Mouse (Mus musculus) midbrain, embryonic 14.5 days (tissue): ENCODE measurements around the gene Omp. TPM values are rescaled to one million over a fixed set of nuclear protein-coding genes. Genes with fewer than 3 reads are reported as not detected.

Experiments
- ATAC-seq: fragments of 200-750 bp; cut with Nextera tagmentation; 2 replicates; pipeline ENCODE4 v1.8.0; 2017; ENCODE audit warnings: moderate number of reproducible peaks, moderate library complexity; ENCODE audit not compliant: low FRiP score, low TSS enrichment
- DNase-seq: peaks from one replicate; pipeline ENCODE4 v3.0.0-alpha.2; 2015
- H3K27ac ChIP-seq: fragments of 300-500 bp; sonication (generic); replicated peaks from 2 replicates; pipeline ENCODE4 v1.5.1; 2014; ENCODE audit warnings: mild to moderate bottlenecking, low read depth, low read length, moderate library complexity
- H3K27me3 ChIP-seq: fragments of 300-500 bp; sonication (generic); 2 replicates; pipeline ENCODE4 v1.6.1; 2014; ENCODE audit warnings: low read length, control low read depth, mixed read lengths; ENCODE audit not compliant: control insufficient read depth, insufficient read depth
- H3K36me3 ChIP-seq: fragments of 300-500 bp; sonication (generic); 2 replicates; pipeline ENCODE4 v1.6.1; 2014; ENCODE audit warnings: low read length, control low read depth; ENCODE audit not compliant: control insufficient read depth, insufficient read depth
- H3K4me1 ChIP-seq: fragments of 300-500 bp; sonication (generic); 2 replicates; pipeline ENCODE4 v1.6.1; 2014; ENCODE audit warnings: mild to moderate bottlenecking, antibody characterized with exemption, low read length, control low read depth; ENCODE audit not compliant: control insufficient read depth, insufficient read depth
- H3K4me2 ChIP-seq: fragments of 300-500 bp; sonication (generic); 2 replicates; pipeline ENCODE4 v1.6.1; 2014; ENCODE audit warnings: mild to moderate bottlenecking, low read length, moderate library complexity
- H3K4me3 ChIP-seq: fragments of 300-500 bp; sonication (generic); replicated peaks from 2 replicates; pipeline ENCODE4 v1.5.1; 2014; ENCODE audit warnings: low read depth, low read length
- H3K9ac ChIP-seq: fragments of 300-500 bp; sonication (generic); replicated peaks from 2 replicates; pipeline ENCODE4 v1.6.1; 2014; ENCODE audit warnings: mild to moderate bottlenecking, low read length, moderate library complexity
- H3K9me3 ChIP-seq: fragments of 300-500 bp; sonication (generic); 2 replicates; pipeline ENCODE4 v1.6.1; 2016; ENCODE audit warnings: low read length, control low read depth, mixed read lengths; ENCODE audit not compliant: control insufficient read depth
- WGBS: fragments of 180-500 bp; shearing (Covaris S2); extraction: QIAGEN DNeasy Blood & Tissue Kit; methylation state at CpG from one replicate; pipeline ENCODE4 v1.1.7; 2014; 5-methylcytosine and 5-hydroxymethylcytosine counted together
- polyA plus RNA-seq: library from polyadenylated mRNA; unstranded; fragments of >200 nt; fragmentation: Nextera tagmentation; extraction: Ambion mirVana; gene quantifications from 2 replicates; pipeline ENCODE4 v1.2.1, GENCODE M21; 2014

Omp gene
- polyA plus RNA-seq, 1 experiment from 2014 or later = 0.29 TPM

DNA sequence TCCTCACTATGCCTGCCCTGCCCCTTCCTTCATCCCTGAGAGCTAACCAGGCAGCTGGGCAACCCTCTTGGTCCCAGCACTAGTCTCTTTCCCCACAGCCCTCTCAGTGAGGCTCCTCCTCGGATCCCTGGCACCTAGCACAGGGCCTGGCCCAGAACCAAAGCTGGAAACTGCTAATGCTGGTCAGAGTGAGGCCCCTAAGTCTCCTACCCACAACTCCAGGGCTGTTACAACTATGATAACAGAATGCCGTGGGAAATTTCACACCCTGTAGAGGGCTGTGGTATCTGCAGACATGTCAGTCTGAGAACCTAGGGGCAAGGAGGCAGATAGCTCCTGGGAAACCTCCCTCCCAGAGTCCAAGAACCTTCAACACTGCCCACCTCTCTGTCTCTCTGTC lies 4.7 kb downstream of the Omp start:
- DNase-seq (no peak), ATAC-seq (no peak)
- H3K36me3 ChIP-seq = no peaks in the 10 kb centered on the region
- no peaks in the 10 kb centered on the region for H3K9me3 ChIP-seq
- 54% methylated on average over 2 of the region's 2 CpGs for WGBS
- no peaks in the 10 kb centered on the region for H3K27me3 ChIP-seq
- no peak overlapping the region for H3K27ac ChIP-seq
- no peak overlapping the region for H3K4me3 ChIP-seq
- H3K4me1 ChIP-seq = no peaks in the 10 kb centered on the region
- no peak overlapping the region for H3K4me2 ChIP-seq
- no peak overlapping the region for H3K9ac ChIP-seq

DNA sequence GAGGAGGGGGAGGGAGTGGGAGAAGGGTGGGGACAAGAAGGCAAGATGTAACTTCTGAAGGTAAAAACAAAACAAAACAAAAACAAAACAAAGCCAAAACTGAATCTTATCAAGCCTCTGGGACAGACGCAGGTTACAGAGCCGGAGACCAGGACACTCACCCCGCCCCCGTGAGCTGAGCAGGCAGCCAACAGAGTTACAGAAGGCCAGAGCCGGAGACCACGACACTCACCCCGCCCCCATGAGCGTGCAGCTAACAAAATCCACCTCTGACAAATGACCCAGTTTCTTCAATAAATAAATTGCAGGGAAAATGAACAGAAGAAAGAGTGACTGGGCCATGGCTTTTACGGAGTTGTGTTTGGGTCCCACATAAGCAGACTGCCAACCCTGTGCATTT lies 6.1 kb downstream of the Omp start:
- DNase-seq (no peak), ATAC-seq (no peak)
- Histone ChIP-seq H3K4me1 (no peaks in the 10 kb centered on the region), H3K9me3 (no peaks in the 10 kb centered on the region), H3K27ac (no peak overlapping the region), H3K4me3 (no peak overlapping the region), H3K4me2 (no peak overlapping the region), H3K9ac (no peak overlapping the region), H3K27me3 (no peaks in the 10 kb centered on the region), H3K36me3 (no peaks in the 10 kb centered on the region)
- 18% methylated on average over 9 of the region's 9 CpGs for WGBS

DNA sequence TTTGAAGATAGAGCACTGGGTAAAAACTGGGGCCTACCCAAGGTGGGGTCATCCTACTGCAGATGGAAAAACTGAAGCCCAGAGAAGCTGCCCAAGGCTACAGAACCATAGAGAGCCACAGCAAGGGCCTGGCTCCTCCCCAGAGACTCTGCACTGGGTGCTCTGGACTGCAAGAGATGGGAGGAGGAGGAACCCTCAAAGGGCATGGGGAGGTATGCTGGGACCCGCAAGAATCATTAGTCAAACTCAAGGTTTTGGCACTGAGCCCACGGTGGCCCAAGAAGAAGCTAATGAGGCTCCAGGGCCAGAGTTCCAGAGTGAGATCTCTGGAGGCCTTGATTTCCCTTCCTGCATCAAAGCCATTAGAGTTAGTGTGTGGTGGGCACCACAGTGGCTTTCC lies 7.3 kb downstream of the Omp start:
- no peak overlapping the region for H3K4me2 ChIP-seq
- H3K9ac ChIP-seq = no peak overlapping the region
- H3K27ac ChIP-seq = no peak overlapping the region
- DNase-seq = no peak
- 84% methylated on average over 2 of the region's 2 CpGs for WGBS
- no peaks in the 10 kb centered on the region for H3K9me3 ChIP-seq
- no peak overlapping the region for H3K4me3 ChIP-seq
- H3K36me3 ChIP-seq = no peaks in the 10 kb centered on the region
- H3K4me1 ChIP-seq = no peaks in the 10 kb centered on the region
- H3K27me3 ChIP-seq = no peaks in the 10 kb centered on the region
- ATAC-seq = no peak

DNA sequence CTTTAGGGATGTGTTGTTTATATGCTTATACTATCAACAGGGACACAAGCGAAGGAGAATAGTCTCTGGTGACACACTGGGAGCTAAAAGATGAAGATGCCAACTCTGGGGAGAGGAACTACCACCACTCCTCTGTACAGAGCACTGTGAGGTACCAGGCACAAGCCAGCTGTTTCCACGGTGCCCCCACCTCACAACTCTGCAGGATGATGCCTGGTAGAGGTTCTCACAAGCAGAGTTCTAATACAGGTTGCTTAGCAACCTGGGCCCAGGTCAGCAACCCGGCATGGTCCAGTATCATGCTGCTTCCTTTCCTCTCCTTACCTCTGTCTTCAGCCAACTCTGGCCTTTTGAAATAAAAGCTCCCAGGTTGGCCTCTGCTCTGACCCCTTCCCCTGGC lies 7.7 kb downstream of the Omp start:
- no peaks in the 10 kb centered on the region for H3K4me1 ChIP-seq
- ATAC-seq (no peak), DNase-seq (no peak)
- no peak overlapping the region for H3K4me3 ChIP-seq
- H3K4me2 ChIP-seq = no peak overlapping the region
- H3K9ac ChIP-seq = no peak overlapping the region
- no peak overlapping the region for H3K27ac ChIP-seq
- 0 out of 2 replicates have a peak, but pooled peaks cover 2% of the 10 kb centered on the region for H3K36me3 ChIP-seq
- WGBS = 35% methylated on average over 3 of the region's 3 CpGs
- no peaks in the 10 kb centered on the region for H3K27me3 ChIP-seq
- no peaks in the 10 kb centered on the region for H3K9me3 ChIP-seq

DNA sequence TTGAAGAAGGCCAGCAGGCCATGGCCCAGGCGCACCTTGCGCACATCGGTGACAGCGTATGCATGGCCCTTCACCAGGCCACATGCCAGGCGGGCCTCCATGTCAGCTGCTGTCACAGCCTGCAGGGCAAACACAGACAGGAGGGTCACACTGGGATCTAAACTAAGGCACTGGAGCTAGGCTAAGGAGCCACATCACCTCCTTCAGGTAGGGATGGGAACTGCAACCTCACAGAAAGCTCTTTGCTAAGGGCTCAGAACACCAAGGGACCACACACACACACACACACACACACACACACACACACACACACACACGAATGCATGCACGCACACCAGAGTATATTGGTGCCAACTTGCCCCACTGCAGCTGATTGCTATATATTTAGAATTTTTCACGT lies 13.6 kb downstream of the Omp start:
- DNase-seq = no peak
- ATAC-seq = no peak
- Histone ChIP-seq H3K36me3 (0 out of 2 replicates have a peak, but pooled peaks cover 6% of the 10 kb centered on the region), H3K4me3 (no peak overlapping the region), H3K27me3 (no peaks in the 10 kb centered on the region), H3K4me1 (no peaks in the 10 kb centered on the region), H3K4me2 (no peak overlapping the region), H3K9me3 (no peaks in the 10 kb centered on the region), H3K9ac (no peak overlapping the region), H3K27ac (no peak overlapping the region)
- WGBS = 91% methylated on average over 8 of the region's 8 CpGs

DNA sequence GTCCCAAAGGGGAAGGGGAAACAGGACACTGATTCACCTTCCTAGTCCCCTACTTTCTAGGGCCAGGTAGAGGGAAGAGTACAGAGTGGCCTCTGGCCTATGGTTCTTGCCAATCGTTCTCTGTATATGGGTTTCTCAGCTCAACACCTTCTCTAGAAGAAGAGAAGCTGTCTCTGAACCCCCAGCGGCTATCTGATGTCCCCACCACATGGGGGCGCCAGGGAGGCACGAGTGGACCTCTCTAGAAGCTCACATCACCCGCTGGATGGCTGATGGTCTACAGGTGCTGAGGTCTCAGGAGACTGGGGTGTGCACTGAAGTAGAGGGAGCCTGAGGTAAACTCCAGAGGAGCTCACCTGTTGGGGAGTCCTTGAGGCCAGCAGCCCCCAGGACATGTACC lies 19.8 kb downstream of the Omp start:
- H3K4me2 ChIP-seq = no peak overlapping the region
- H3K4me1 ChIP-seq = no peaks in the 10 kb centered on the region

DNA sequence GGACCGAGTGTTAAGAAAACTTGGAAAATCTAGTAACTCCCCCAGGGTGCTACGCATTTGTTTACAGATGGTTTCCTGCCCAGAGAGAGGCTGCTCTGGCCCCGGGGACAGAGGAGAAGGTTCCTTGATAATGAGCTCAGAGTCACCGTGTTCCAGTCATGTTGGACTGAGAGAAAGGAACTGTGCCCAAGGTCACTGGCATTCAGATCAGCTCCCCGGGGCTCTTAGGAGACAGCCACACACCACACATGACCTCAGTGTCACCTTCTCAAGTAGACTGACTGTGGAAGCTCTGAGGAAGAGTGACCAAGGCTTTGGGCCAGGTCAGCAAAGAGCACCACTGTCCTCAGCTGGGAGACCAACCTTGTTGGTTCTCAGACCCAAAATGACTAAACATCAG lies 20.6 kb downstream of the Omp start:
- H3K4me3 ChIP-seq = no peak overlapping the region
- 74% methylated on average over 5 of the region's 5 CpGs for WGBS
- H3K4me2 ChIP-seq = no peak overlapping the region
- H3K4me1 ChIP-seq = no peaks in the 10 kb centered on the region
- no peak overlapping the region for H3K9ac ChIP-seq
- no peaks in the 10 kb centered on the region for H3K9me3 ChIP-seq
- 0 out of 2 replicates have a peak, but pooled peaks cover 3% of the 10 kb centered on the region for H3K36me3 ChIP-seq
- H3K27me3 ChIP-seq = no peaks in the 10 kb centered on the region
- H3K27ac ChIP-seq = no peak overlapping the region
- no peak for ATAC-seq
- DNase-seq = no peak

More for the DNA sequence above, 19.8 kb downstream of the Omp start:
- 42% methylated on average over 5 of the region's 5 CpGs for WGBS
- H3K27me3 ChIP-seq = no peaks in the 10 kb centered on the region
- H3K36me3 ChIP-seq = 0 out of 2 replicates have a peak, but pooled peaks cover 3% of the 10 kb centered on the region
- H3K9me3 ChIP-seq = no peaks in the 10 kb centered on the region
- H3K27ac ChIP-seq = no peak overlapping the region
- ATAC-seq (no peak), DNase-seq (no peak)
- no peak overlapping the region for H3K4me3 ChIP-seq
- no peak overlapping the region for H3K9ac ChIP-seq

DNA sequence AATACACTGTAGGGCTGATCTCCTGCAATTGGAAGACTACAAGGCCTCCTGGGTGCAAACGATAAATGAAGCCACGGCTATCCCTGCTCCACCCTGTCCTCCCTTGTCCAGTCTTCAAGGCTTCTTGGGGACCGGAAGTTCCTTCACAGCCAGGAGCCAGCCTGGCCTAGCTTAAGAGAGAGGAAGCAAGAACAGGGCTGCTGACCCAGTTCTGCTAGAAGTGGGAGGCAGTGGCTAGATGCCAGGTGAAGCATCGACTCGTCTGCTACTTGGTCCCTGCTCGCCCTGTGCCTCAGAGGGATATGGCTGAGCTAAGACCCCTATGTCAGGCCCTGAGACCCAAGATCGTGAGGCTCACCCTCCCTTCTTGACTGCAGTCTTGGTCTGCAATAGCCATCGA lies 23.6 kb downstream of the Omp start:
- 84% methylated on average over 8 of the region's 8 CpGs for WGBS
- Histone ChIP-seq H3K36me3 (no peaks in the 10 kb centered on the region), H3K9ac (no peak overlapping the region), H3K27ac (no peak overlapping the region), H3K9me3 (no peaks in the 10 kb centered on the region), H3K4me2 (no peak overlapping the region), H3K4me3 (no peak overlapping the region), H3K4me1 (no peaks in the 10 kb centered on the region), H3K27me3 (no peaks in the 10 kb centered on the region)
- DNase-seq (no peak), ATAC-seq (no peak)

DNA sequence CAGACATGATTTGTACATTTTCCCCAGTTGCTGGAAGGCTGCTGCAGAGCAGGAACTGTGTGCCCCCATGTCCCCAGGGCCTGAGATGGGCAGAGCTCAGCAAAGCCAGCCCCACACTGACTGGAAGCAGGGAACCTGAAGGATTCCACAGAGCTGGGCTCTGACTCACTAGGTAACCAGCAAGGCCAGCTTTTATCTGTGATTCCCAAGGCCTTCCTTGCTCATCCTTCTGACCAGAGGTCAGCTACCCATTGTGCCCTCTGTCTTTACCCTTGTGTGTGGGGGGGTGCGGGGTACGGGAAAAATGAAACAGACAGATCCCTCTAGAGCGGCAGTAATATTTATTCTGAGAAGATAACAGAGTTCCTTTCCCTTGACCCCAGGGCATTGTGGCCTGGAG lies 24.1 kb downstream of the Omp start:
- Histone ChIP-seq H3K27me3 (no peaks in the 10 kb centered on the region), H3K4me3 (no peak overlapping the region), H3K9ac (no peak overlapping the region), H3K36me3 (no peaks in the 10 kb centered on the region), H3K4me1 (no peaks in the 10 kb centered on the region), H3K9me3 (no peaks in the 10 kb centered on the region), H3K4me2 (no peak overlapping the region), H3K27ac (no peak overlapping the region)
- WGBS = 85% methylated on average over 3 of the region's 3 CpGs
- no peak for DNase-seq
- ATAC-seq = no peak
